Comparison of ENCODE assay signal across 10 mouse cellular contexts in the genomic region with DNA sequence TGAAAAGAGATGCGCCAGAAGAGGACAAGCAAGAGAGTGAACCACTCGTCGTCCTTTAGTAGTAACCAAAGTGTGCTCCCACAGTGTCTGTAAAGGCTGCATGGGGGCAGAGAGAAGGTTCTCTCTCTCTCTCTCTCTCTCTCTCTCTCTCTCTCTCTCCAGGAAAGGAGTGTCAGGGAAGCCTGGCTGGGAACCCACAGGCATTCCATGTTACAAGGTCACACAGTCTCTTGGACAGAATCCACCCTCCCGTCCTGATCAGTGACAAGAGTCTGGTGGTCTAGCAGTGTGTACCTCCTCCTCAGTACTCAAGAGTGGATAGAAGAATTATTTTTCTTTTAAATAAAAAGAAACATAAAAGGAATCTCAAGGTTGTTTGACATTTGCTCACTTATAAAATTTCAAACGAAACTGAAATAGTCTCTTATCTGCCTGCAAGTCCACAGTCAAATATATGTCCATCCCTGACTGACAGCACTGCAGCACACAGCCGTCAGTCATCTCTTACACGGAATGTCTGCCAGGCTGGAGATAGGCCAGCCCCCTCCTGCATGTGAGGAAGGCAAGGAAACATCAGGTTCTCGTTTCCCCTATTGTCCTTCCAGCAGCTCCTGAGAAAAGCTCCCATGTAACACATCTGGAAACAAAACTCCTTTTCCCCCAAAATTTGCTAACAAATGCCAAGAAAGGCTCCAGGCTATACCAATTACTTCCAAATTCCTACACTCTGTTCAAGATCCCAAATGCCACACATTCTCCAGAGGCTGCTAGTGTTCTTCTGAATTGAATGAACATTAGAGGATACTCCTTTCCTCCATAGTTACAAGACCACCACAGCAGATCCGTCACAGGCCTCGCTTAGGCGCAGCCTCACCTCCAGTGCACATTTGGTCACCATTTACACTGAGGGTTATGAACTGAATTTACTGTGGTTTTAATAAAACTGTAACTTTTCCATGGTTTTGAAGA.
A peak's percentile ranks its signal among the peaks of the same experiment; 100 is the strongest.
DNase-seq lines count a peak whose midpoint lies in the region; ATAC-seq lines count a peak whose summit lies in the region.
"Had no signal": no experiment of that assay in that cellular context is flagged by ENCODE, and none has a peak within 500 bp of the region (broad histone marks: within the 10 kb centered on the region; RNA-seq: fewer than 3 reads in every experiment).

No protein-coding gene starts in this region.

- H3K4me3 ChIP-seq in heart, embryonic 10.5 days, result no peak overlapping the region
- H3K4me3 ChIP-seq in embryonic facial prominence, embryonic 10.5 days, result no peak overlapping the region
- no peak overlapping the region for H3K4me3 ChIP-seq in heart, embryonic 15.5 days
- no peak overlapping the region for H3K4me3 ChIP-seq in lung, embryonic 16.5 days (ENCODE audit: low read length)
- H3K4me3 ChIP-seq: hindbrain, embryonic 12.5 days had no signal

- no peak for DNase-seq in heart, embryonic 10.5 days (ENCODE audit: low spot score)
- DNase-seq in heart, adult 9 months (ENCODE audit: low spot score in 2 of 2), result no peak
- peak; percentile 31 for DNase-seq in embryonic facial prominence, embryonic 10.5 days (ENCODE audit: low spot score)
- DNase-seq in cerebellum, adult 11-12 months, result no peak
- DNase-seq in right cerebral cortex, postnatal 14 days, result no peak
- DNase-seq in layer of hippocampus, postnatal 25 days (ENCODE audit: extremely low spot score in 1 of 2, low spot score in 1 of 2), result no peak
- DNase-seq: right cerebral cortex, postnatal 25 days had no signal

- WGBS in heart, embryonic 10.5 days, result 42% methylated on average over 11 of the region's 11 CpGs
- WGBS in embryonic facial prominence, embryonic 10.5 days, result 58% methylated on average over 11 of the region's 11 CpGs
- WGBS in heart, embryonic 15.5 days, result 41% methylated on average over 11 of the region's 11 CpGs
- 32% methylated on average over 11 of the region's 11 CpGs for whole genome bisulfite sequencing in lung, embryonic 16.5 days

- H3K9me3 ChIP-seq in heart, embryonic 10.5 days, result no peaks in the 10 kb centered on the region
- no peaks in the 10 kb centered on the region for H3K9me3 ChIP-seq in embryonic facial prominence, embryonic 10.5 days
- no peaks in the 10 kb centered on the region for H3K9me3 ChIP-seq in heart, embryonic 15.5 days (replicated peaks)
- no peaks in the 10 kb centered on the region for H3K9me3 ChIP-seq in lung, embryonic 16.5 days (ENCODE audit: control insufficient read depth, low read length)
- H3K9me3 ChIP-seq: hindbrain, embryonic 12.5 days had no signal

- ATAC-seq in heart, embryonic 15.5 days (replicated peaks; ENCODE audit: insufficient number of reproducible peaks, insufficient read depth, low FRiP score, low read depth), result peak; percentile 84
- ATAC-seq in lung, embryonic 16.5 days (ENCODE audit: low read depth), result peak; percentile 92

- peaks cover 30% of the 10 kb centered on the region for H3K4me1 ChIP-seq in heart, embryonic 10.5 days
- peaks cover 33% of the 10 kb centered on the region for H3K4me1 ChIP-seq in embryonic facial prominence, embryonic 10.5 days
- peaks cover 27% of the 10 kb centered on the region for H3K4me1 ChIP-seq in heart, embryonic 15.5 days (replicated peaks)
- peaks cover 13% of the 10 kb centered on the region for H3K4me1 ChIP-seq in lung, embryonic 16.5 days (replicated peaks; ENCODE audit: control insufficient read depth, insufficient read depth, low read length)

- no peaks in the 10 kb centered on the region for H3K36me3 ChIP-seq in heart, embryonic 10.5 days
- H3K36me3 ChIP-seq in embryonic facial prominence, embryonic 10.5 days (replicated peaks), result no peaks in the 10 kb centered on the region
- no peaks in the 10 kb centered on the region for H3K36me3 ChIP-seq in heart, embryonic 15.5 days
- H3K36me3 ChIP-seq in lung, embryonic 16.5 days (ENCODE audit: control insufficient read depth, insufficient read depth, low read length), result no peaks in the 10 kb centered on the region
- H3K36me3 ChIP-seq: hindbrain, embryonic 12.5 days had no signal

- H3K4me2 ChIP-seq in heart, embryonic 15.5 days, result peak overlapping the region; percentile 6; the same call in 1 of the 2 replicates
- H3K4me2 ChIP-seq in lung, embryonic 16.5 days (ENCODE audit: low read depth, low read length), result 0 out of 2 replicates have a peak overlapping the region, but pooled peaks have one; percentile 11
- H3K4me2 ChIP-seq: hindbrain, embryonic 12.5 days had no signal

- no peaks in the 10 kb centered on the region for H3K27me3 ChIP-seq in heart, embryonic 10.5 days (ENCODE audit: insufficient read depth, poor library complexity, severe bottlenecking)
- no peaks in the 10 kb centered on the region for H3K27me3 ChIP-seq in embryonic facial prominence, embryonic 10.5 days (replicated peaks; ENCODE audit: low read depth, poor library complexity, severe bottlenecking)
- H3K27me3 ChIP-seq in heart, embryonic 15.5 days, result no peaks in the 10 kb centered on the region
- H3K27me3 ChIP-seq in lung, embryonic 16.5 days (ENCODE audit: control insufficient read depth, insufficient read depth, low read depth, low read length), result no peaks in the 10 kb centered on the region
- H3K27me3 ChIP-seq: hindbrain, embryonic 12.5 days had no signal

- H3K27ac ChIP-seq in heart, embryonic 10.5 days, result peak overlapping the region; percentile 75
- peak overlapping the region; percentile 67 for H3K27ac ChIP-seq in embryonic facial prominence, embryonic 10.5 days (replicated peaks)
- peak overlapping the region; percentile 82 for H3K27ac ChIP-seq in heart, embryonic 15.5 days
- H3K27ac ChIP-seq in lung, embryonic 16.5 days (ENCODE audit: low read length), result peak overlapping the region; percentile 89
- H3K27ac ChIP-seq: hindbrain, embryonic 12.5 days had no signal

- no peak overlapping the region for H3K9ac ChIP-seq in heart, embryonic 15.5 days
- H3K9ac ChIP-seq in lung, embryonic 16.5 days (ENCODE audit: low read length), result no peak overlapping the region
- H3K9ac ChIP-seq: hindbrain, embryonic 12.5 days had no signal
